Mouse (Mus musculus): ENCODE data around the gene Mblac2.
"Not testable (repeated sequence)": the region's sequence is repeated elsewhere in the genome, so short reads cannot be mapped to it uniquely, and the experiment has no call there.

Mblac2 gene

DNA sequence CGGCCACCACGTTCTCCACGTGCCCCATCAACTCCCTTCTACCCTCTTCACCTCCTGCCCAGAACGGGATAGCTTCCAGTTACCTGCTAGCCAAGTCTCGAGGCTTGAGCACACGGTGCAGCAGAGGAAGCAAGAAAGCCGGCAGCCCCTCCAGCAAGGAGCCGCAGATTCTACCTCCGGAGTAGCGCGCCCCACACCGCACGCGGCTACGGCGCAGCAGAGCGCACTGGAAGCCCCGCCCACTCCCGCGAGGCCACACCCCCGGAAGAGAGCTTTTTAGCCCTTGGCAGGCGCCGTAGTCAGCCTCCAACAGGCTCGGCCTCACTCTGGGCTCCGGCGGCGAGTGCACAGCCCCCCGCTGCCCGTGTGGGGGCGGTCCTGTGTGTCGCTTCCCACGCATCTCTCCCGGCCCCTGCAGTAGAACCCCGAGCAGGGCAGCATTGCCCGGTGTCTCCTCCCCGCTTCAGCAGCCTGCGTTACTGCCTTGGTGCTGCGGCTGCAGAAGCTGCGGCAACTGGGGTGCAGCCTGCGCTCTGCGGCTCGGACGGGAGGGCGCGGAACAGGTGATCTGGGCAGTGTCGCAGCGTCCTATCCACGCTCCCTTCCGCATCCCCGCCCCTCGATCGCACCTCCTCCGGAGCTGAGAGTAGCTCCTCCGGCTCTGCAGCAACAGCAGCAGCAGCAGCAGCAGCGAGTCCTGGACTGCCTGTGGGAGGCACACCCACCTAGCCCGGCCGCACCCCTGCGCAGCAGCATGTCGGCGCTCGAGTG, at the start of gene Mblac2, which contains the start of gene Polr3g:
Gene Mblac2 (plus strand): TSS at position 567 of the 771 bp plus-strand sequence.
Gene Polr3g (minus strand): TSS at position 239 of the 771 bp plus-strand sequence.
- DNase-seq (ENCODE audit: low spot score in 2 of 2) = peak; percentile 96

DNA sequence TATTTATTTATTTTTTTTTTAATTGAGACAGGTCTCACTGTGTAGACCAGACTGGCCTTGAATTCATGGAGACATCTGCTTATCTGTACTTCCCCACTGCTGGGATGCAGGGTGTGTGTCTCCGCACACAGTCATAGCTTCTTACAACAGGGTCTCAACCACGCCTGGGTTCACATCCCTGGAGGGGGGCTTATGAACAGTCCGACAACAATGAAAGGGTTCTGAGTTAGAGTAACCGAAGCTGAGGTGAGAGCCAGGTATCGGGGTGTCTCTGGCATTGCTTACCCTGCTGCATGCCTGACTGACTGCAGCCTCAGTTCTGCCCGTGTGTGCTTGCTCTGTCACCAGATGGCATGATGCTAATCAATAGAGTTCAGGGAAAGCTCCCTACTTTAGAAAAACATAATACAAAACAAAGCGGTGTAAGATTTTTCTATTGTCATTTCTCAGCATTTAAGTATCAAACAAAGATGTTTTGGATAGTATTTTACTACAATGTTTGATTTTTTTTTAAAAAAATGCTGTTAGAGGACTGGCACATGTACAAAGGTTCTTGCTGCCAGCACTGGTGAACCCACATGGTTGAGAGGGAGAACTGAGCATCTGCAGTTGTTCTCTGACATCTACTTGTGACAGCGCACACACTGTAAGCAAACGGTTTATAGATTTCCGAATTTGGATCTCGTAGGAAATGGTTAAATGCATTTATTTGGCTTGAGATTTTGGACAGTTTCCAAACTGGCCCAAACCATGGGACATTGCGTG, 47.4 kb upstream of the Mblac2 start:
- DNase-seq (ENCODE audit: low spot score in 2 of 2) = no peak

DNA sequence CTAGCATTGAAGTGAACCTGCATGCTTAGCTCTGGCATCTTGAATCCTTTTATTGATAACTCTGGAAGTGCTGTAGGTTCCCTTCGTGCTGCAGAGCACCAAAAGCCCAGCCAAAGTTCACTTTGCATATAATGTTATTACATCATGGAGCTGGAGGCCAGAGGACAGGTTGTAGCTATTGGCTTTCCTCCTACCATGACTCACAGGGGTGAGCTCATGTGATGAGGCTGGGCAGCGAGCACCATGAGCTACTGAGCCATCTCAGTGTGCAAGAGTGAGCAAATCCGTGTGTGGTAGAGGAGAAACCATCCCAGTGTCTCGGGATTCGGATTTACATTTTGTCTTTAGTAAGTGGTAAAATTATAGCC, 46.8 kb upstream of the Mblac2 start:
- no peak for DNase-seq (ENCODE audit: low spot score in 2 of 2)

DNA sequence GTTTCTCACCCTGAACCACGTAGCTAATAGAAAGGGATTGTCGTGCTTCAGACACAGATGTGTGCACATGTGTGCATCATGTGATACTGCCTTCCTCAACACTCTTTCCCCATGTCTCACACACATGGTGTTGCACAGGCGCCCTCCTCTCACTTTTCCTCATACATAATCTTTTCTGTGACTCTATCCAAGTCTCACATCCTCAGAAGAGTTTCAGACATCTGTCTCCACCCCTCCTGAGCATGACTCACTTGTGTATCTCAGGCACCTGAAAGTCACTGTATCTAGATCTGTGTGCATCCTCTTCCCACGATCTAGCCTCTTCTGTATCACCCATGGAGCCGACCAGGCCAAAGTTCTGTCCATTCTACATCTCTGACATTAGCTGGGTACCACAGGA, 43.4 kb upstream of the Mblac2 start:
- DNase-seq (ENCODE audit: low spot score in 2 of 2) = no peak

DNA sequence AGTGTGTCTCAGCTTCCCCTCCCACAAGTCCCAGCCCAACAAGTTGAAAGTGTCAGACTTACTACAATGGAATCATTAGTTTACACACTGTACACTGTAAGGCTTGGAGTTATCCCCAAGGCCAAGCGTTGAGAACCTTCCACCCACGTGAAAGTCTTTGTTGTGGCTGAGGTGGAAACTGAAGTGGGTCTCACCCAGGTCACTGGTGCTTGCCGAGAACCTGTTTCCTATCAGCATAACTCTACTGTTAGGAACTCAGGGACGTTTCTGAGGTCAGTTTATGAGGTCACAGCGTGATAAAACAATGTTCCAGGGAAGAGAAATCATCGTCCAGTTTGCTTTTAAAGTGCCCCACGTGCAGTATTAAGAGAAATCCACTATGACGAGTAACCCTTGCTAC, 35.8 kb upstream of the Mblac2 start:
- no peak for DNase-seq (ENCODE audit: low spot score in 2 of 2)

DNA sequence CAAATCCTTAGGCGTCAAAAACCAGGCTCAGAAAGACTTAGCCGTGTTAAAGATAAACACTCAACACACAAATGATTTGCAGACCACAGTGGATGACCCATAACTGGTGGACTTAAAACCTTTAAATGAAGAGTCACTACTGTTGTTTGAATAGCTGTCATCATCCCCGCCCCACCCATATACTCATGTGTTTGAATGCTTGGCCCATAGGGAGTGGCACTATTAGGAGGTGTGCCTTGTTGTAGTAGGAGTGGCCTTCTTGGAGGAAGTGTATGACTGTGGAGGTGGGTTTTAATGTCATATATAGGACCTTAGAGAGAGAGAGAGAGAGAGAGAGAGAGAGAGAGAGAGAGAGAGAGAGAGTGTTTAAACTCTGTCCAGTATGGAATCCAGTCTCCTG, 28.0 kb upstream of the Mblac2 start:
- DNase-seq (ENCODE audit: low spot score in 2 of 2) = no peak

DNA sequence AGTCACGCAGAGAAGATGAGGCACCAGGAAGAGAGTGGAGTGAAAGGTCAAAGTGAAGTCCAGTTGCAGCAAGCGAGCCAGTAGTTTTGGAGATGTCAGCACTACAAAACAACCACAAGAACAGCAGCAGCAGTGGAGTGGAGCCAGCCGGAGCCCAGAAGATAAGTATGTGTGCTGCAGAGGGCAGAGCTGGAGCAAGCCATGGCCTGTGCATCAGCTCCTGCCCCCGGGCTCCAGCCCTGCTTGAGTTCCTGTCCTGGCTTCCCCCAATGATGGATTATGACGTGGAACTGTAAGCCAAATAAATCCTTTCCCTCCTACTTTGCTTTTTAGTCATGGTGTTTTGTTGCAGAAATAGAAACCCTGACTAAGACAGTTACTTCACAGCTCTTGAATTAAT, 26.9 kb upstream of the Mblac2 start:
- no peak for DNase-seq (ENCODE audit: low spot score in 2 of 2)

DNA sequence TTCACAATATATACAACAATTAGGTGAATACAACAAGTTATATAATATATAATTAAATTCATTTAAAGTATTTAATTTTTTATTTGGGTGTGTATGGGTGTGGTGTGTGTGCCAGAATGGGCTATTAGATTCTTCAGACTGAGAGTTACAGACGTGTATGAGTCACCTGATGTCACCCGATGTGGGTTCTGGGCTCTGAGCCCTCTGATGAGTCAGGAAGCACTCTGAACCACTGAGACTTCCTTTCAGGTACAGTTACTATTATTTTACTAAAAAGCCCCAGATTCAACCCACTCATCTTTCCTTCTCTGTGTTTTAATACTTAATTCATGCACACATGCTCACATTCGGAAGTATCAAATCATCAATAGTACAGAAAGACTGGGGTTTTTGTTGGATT, 26.3 kb upstream of the Mblac2 start:
- DNase-seq (ENCODE audit: low spot score in 2 of 2) = no peak

DNA sequence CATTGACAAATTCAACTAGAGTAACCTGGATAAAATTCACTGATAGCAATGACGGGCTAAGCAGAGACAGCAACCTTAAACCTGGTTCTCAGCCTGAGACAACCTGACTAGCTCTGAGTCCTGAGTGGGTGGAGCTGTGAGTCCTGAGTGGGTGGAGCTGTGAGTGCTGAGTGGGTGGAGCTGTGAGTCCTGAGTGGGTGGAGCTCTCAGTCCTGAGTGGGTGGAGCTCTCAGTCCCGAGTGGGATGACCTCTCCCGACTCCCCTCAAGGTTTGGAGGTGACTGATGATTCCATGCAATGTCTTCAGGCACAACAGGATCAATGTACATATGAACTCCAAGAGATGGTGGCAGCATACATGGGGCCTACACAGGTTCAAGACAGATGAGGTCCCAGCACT, 21.6 kb upstream of the Mblac2 start:
- no peak for DNase-seq (ENCODE audit: low spot score in 2 of 2)

DNA sequence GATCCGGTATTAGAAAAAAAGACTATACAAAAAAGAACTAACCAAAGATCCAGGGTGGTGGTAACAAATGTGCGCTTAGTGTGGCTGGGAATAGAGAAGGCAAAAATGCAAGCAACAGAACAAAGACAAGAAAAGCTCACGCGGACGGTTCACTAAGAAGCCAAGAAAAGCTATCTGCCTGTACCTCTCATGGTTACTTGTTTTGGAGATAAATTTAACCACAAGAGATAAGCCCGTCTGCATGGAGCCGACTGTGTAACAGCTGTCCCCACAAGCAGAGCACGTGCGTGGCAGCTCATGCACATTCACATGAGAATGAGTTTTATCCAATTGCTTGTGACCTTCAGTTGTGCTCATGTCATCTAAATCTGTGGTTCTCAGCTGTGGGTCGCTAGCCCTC, 20.7 kb upstream of the Mblac2 start:
- no peak for DNase-seq (ENCODE audit: low spot score in 2 of 2)

DNA sequence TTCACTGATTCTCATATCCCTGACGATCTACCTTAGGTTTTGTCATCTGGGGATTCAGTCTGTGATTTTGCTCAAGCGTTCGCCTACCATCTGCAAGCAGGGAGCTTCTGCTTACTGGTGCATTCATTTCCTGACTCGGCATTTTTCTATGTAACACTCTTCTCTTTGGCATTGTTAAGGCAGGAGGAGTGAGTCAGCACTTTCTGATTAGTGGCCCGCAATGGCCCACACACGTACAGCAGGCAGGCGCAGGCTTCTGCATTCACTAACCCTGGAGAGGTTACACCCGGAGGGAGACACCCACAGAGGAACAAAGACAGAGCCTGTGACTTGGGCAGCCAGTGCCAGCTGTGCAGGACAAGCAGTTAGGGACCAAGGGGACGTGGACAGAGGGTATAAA, 19.5 kb upstream of the Mblac2 start:
- DNase-seq (ENCODE audit: low spot score in 2 of 2) = no peak

DNA sequence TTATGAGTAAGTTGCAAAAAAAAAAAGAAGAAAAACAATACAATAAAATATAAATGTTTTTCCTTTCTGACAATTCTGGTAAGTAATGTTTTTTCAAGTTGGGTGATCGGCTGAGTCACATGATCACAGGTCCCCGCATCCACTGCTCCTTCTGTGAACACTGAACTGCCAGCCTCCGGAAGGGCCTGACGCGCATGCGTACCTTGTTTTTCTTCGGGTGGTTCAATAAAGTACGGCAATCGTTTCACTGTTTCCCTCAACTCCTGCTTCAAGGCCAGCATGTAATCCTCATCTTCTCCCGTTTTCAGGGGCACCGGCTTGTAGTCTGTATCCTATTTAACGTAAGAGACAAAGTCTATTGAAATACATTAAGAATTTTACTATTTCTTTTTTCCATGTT, 16.7 kb upstream of the Mblac2 start:
- no peak for DNase-seq (ENCODE audit: low spot score in 2 of 2)

DNA sequence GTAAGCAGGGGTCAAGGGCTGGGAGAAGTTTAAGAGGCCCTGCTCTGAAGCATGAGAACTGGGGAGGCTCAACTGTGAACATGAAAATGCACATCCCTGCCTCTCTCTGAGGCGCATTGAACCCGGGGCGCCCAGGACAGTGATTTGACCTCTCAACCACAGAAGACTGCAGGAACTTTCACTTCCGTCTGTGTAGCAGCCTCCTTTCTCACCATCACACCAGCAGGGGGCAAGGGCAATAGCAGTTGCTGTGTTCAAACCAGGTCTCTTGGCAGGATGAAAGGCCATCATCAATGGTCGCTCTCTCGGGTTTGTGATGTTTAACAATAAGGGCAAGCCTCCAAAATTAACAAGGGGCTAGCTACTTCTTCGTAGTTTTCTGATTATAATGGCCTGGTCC, 8.0 kb upstream of the Mblac2 start:
- DNase-seq (ENCODE audit: low spot score in 2 of 2) = no peak

DNA sequence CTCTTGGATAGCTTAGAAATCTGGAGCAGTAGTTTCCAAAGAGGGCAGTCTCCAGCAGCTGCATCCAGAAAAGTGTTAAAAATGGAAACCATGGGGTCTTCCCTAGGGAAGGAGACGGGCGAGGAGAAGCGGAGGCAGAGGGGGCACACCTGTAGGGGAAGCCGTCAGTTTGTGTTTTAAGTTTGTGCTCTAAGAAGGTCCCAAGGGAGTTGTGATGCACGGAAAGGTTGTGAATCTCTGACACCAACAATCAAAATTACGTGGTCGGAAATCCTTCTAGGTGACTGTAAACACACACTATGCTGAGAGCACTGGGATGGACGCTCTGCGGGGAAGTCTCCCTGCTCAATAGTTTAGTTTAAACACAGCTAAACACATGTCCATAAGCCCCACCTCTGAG, 7.5 kb upstream of the Mblac2 start:
- no peak for DNase-seq (ENCODE audit: low spot score in 2 of 2)

DNA sequence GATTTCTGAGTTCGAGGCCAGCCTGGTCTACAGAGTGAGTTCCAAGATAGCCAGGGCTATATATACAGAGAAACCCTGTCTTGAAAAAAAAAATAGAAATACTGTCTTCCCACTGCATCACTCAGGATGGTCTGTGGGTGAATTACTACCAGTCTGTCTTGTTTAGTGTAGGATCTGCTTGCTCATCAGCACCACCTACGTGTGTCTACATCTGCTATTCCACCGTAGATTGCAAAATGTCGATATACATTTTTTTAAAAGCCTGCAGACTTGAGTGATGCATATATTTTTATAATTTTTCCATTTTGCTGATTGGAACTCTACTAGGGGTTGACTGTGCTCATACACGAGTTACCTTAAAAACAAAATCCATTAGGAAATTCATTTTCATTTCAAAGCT, 4.8 kb upstream of the Mblac2 start:
- DNase-seq (ENCODE audit: low spot score in 2 of 2) = no peak

DNA sequence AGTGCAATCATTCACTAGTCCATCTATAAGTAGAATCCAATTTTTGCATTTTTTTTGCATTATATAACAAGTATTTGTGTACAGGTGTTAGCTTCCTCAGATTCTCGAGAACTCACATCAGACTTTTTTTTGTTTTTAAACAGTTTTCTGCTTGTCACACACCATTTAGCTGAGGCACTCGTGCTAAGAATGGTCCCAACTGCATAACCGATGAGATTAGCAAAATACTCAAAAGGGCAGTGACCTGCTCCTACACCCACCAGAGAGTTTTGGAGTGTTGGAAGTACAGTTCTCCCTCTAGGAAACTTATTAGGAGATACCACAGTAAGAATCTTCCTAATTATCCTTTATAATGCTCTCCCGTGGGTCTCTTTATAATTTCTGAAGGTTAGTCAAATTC, 1.3 kb upstream of the Mblac2 start:
- DNase-seq (ENCODE audit: low spot score in 2 of 2) = no peak

DNA sequence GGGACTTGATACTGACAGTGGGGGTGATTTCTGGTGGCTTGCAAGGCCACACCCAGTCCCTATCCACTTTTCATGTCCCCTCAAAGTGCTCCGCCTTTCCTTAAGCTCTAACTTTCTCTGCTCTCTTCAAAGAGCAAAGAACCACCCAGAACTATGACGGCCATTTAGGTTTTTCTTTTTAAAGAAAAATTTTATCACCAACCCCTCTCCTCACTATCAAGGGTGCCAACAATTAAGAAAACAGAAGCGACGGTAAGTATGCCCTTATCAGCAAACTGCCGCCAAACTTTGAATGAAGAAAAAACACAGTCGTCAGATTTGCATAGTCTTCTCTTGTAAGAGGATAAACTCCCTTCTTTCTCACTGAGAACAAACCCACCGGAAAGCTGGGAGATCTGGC, 875 bp upstream of the Mblac2 start:
- DNase-seq (ENCODE audit: low spot score in 2 of 2) = no peak

DNA sequence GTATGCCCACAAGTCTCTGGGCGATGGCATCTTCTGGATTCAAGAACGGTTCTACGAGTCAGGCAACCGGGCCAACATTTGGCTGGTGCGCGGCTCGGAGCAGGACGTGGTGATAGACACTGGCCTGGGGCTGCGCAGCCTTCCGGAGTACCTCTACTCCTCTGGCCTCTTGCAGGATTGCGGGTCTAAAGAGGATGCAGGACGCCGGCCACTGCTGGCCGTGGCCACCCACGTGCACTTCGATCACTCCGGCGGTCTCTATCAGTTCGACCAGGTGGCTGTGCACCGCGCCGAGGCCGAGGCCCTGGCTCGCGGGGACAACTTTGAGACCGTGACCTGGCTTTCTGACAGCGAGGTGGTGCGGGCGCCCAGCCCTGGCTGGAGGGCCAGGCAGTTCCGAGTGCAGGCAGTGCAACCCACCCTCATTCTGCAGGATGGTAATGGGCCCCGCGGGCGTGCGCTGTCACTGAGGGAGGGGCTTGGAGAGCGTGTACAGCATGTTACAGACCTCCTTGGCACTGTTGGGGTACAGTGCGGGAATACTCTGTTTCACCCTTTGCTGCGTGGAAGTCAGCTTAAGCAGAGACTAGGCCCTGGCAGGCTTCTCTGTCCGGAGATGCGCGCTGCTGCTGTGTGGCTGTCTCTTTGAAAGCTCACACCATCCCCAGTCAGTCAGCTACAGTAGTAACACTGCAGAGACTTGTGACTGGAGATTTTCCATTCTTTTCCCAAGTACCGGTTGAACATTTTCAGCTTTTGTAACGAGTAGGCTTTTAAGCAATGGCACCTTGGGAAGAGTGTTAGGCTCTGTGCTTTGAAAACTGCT, 618 bp downstream of the Mblac2 start:
- DNase-seq (ENCODE audit: low spot score in 2 of 2) = peak; percentile 68 to 72

DNA sequence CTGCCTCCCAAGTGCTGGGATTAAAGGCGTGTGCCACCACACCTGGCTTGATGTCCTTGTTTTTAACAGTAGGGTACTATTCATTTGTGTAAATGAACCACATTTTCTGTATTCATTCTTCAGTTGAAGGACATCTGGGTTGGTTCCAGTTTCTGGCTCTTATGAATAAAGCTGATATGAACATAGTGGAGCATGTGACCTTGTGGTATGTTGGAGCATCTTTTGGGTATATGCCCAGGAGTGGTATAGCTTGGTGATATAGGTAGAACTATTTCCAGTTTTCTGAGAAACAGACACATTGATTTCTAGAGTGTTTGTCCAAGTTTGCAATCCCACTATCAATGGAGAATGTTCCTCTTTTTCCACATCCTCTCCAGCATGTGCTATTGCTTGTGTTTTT, 2.8 kb downstream of the Mblac2 start:
- no peak for DNase-seq (ENCODE audit: low spot score in 2 of 2)

DNA sequence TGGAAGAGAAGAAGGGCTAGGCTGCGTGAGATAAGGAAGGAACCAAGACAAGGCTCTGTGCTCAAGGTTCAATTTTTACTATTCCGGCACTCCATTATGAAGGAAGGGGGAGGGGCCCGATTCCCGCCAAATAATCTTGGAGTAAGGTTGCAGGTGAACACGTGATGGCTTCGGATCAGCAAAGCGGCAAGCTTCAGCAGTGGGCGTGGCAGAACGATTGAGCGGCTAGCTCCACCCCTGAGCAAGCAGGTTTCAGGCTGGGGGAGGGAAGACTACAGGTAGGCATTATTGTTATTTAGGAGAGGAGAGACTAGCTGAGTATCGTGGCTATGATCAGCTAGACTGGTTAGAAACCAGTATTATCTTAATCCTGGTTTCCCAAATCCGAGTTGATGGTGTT, 17.0 kb downstream of the Mblac2 start:
- DNase-seq (ENCODE audit: low spot score in 2 of 2) = not testable (repeated sequence)

DNA sequence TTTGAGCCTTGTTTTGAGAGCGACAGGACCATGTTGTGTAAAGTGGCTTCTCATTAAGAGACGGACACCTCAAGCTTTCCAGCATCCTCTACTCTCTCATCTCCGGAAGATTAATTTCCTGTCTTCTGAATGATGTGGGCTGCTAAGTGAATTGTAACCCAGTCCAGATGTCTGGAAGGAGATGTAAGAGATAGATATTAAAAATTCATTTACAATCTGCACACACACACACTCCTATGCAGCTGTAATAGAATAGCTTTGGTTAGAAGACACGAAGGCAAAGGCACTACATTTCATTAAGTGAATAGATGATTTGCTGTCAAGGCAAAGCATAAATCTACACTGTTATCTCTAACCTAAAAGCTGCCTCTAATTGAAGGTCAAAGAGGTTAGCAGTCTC, 18.0 kb downstream of the Mblac2 start:
- DNase-seq (ENCODE audit: low spot score in 2 of 2) = no peak

DNA sequence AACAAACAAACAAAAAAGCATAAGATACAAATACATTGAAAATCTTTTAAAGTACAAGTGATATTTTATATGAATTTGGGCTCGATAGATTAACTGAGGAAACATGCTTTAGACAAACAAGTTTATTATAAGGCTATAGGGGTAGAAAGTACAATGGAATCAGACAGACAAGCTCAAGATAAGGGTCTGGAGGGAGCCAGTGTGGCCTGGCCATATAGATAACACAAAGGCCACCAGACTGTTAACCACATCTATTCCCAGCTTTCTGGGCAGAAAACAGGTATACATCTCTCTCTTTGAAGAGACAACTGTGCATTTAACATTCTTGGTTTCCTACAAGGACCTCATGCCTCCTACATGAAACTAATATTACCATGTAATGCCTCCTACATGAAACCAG, 19.2 kb downstream of the Mblac2 start:
- DNase-seq (ENCODE audit: low spot score in 2 of 2) = no peak

DNA sequence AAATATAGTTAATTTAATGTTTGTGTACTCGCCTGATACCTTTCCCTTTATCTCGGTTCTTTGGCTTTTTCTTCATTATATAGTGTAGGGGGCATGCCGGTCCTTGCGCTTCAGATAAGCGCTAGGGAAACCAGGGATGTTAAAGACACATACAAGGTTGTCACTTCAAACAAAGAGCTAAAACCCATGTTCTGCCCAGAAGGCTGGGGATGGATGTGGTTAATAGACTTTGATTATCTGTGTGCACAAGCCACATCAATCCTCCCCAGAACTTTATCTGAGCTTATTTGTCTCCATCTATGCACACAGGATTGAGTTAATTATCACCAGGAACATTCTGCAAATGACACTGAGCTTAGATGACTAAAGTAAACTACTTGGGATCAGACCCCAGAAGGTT, 25.5 kb downstream of the Mblac2 start:
- no peak for DNase-seq (ENCODE audit: low spot score in 2 of 2)
